Mouse (Mus musculus) limb, embryonic 12.5 days (tissue): ENCODE measurements around the gene Hcn2. TPM values are rescaled to one million over a fixed set of nuclear protein-coding genes. Genes with fewer than 3 reads are reported as not detected.
"Not testable (repeated sequence)": the region's sequence is repeated elsewhere in the genome, so short reads cannot be mapped to it uniquely, and the experiment has no call there.

Experiments used
- ATAC-seq: fragments of 200-750 bp; cut with Nextera tagmentation; 2 replicates; pipeline ENCODE4 v1.8.0; 2017; ENCODE audit warnings: low read depth, moderate TSS enrichment; ENCODE audit not compliant: insufficient number of reproducible peaks, insufficient read depth, low FRiP score, low TSS enrichment
- H3K27ac ChIP-seq: fragments of 300-500 bp; sonication (generic); 2 replicates; pipeline ENCODE4 v1.5.1; 2016; ENCODE audit warnings: mild to moderate bottlenecking, moderate library complexity
- H3K27me3 ChIP-seq: fragments of 300-500 bp; sonication (generic); 2 replicates; pipeline ENCODE4 v1.6.1; 2016; ENCODE audit warnings: mild to moderate bottlenecking, moderate library complexity
- H3K36me3 ChIP-seq: fragments of 300-500 bp; sonication (generic); 2 replicates; pipeline ENCODE4 v1.6.1; 2016; ENCODE audit warnings: mild to moderate bottlenecking, moderate library complexity
- H3K4me1 ChIP-seq: fragments of 300-500 bp; sonication (generic); replicated peaks from 2 replicates; pipeline ENCODE4 v1.6.1; 2016
- H3K4me2 ChIP-seq: fragments of 300-500 bp; sonication (generic); 2 replicates; pipeline ENCODE4 v1.6.1; 2016; ENCODE audit warnings: mild to moderate bottlenecking, moderate library complexity
- H3K4me3 ChIP-seq: fragments of 300-500 bp; sonication (generic); replicated peaks from 2 replicates; pipeline ENCODE4 v1.5.1; 2016; ENCODE audit warnings: mild to moderate bottlenecking
- H3K9ac ChIP-seq: fragments of 300-500 bp; sonication (generic); replicated peaks from 2 replicates; pipeline ENCODE4 v1.6.1; 2016; ENCODE audit warnings: mild to moderate bottlenecking, moderate library complexity
- H3K9me3 ChIP-seq: fragments of 300-500 bp; sonication (generic); 2 replicates; pipeline ENCODE4 v1.6.1; 2016; ENCODE audit warnings: mild to moderate bottlenecking, moderate library complexity
- WGBS: fragments of 180-500 bp; shearing (Covaris S2); methylation state at CpG from one replicate; pipeline ENCODE4 v1.1.7; 2016; 5-methylcytosine and 5-hydroxymethylcytosine counted together
- polyA plus RNA-seq: library from polyadenylated mRNA; unstranded; fragments of >200 nt; fragmentation: Nextera tagmentation; extraction: Ambion mirVana; gene quantifications from 2 replicates; pipeline ENCODE4 v1.2.1, GENCODE M21; 2016

Gene Hcn2
- polyA plus RNA-seq, 1 experiment from 2014 or later = 0.15 TPM

- Histone ChIP-seq H3K4me1 (peaks cover 38% of the 10 kb centered on the region), H3K36me3 (peaks cover 19% of the 10 kb centered on the region)
- H3K4me3 ChIP-seq, ATAC-seq, H3K4me2 ChIP-seq, H3K27me3 ChIP-seq, H3K27ac ChIP-seq, H3K9me3 ChIP-seq, H3K9ac ChIP-seq: not testable (repeated sequence)
- WGBS = 85% methylated on average over 4 of the region's 4 CpGs
Observed at GRCm38 (mm10) chr10:79702970-79703369, 13.5 kb upstream of the Hcn2 start.

GRCm38 (mm10) chr10:79703541-79703940 is 12.9 kb upstream of the Hcn2 start:
- H3K4me1 ChIP-seq = peaks cover 40% of the 10 kb centered on the region
- no peaks in the 10 kb centered on the region for H3K27me3 ChIP-seq
- H3K9ac ChIP-seq = no peak overlapping the region; the same call in 1 of the 2 replicates
- peak overlapping the region; percentile 98 for H3K4me2 ChIP-seq
- H3K4me3 ChIP-seq = peak overlapping the region; percentile 73
- 75% methylated on average over 10 of the region's 10 CpGs for WGBS
- peak overlapping the region; percentile 37; the same call in 1 of the 2 replicates for H3K27ac ChIP-seq
- ATAC-seq = no peak
- peaks cover 25% of the 10 kb centered on the region for H3K36me3 ChIP-seq
- H3K9me3 ChIP-seq = no peaks in the 10 kb centered on the region

- H3K27me3 ChIP-seq = no peaks in the 10 kb centered on the region
- under 1% methylated on average over 65 of the region's 65 CpGs for WGBS
- H3K36me3 ChIP-seq = peaks cover 32% of the 10 kb centered on the region
- peak within 1 kb of the TSS; percentile 83 for H3K9ac ChIP-seq
- no peaks in the 10 kb centered on the region for H3K9me3 ChIP-seq
- H3K4me3 ChIP-seq = peak within 1 kb of the TSS; percentile 73
- peak within 1 kb of the TSS; percentile 80 for H3K27ac ChIP-seq
- peak within 1 kb of the TSS; percentile 98 for H3K4me2 ChIP-seq
- peaks cover 40% of the 10 kb centered on the region for H3K4me1 ChIP-seq
- peak; percentile 94 for ATAC-seq
Observed at GRCm38 (mm10) chr10:79704065-79704969, 12.1 kb upstream of the Hcn2 start, which contains the start of gene Bsg. Bsg (plus strand) TSS chr10:79704491.

- Histone ChIP-seq H3K36me3 (peaks cover 39% of the 10 kb centered on the region), H3K27ac (no peak overlapping the region; the same call in 1 of the 2 replicates), H3K4me3 (peak overlapping the region; percentile 73), H3K9ac (peak overlapping the region; percentile 83), H3K4me1 (peaks cover 40% of the 10 kb centered on the region), H3K4me2 (peak overlapping the region; percentile 98), H3K9me3 (no peaks in the 10 kb centered on the region), H3K27me3 (no peaks in the 10 kb centered on the region)
- no peak for ATAC-seq
- WGBS = 4% methylated on average over 10 of the region's 10 CpGs
Observed at GRCm38 (mm10) chr10:79704970-79705360, 11.5 kb upstream of the Hcn2 start.

GRCm38 (mm10) chr10:79705951-79706350 is 10.5 kb upstream of the Hcn2 start:
- Histone ChIP-seq H3K4me2 (peak overlapping the region; percentile 98), H3K4me1 (peaks cover 35% of the 10 kb centered on the region), H3K9ac (peak overlapping the region; percentile 83), H3K27ac (no peak overlapping the region), H3K9me3 (no peaks in the 10 kb centered on the region), H3K4me3 (peak overlapping the region; percentile 73), H3K27me3 (no peaks in the 10 kb centered on the region), H3K36me3 (peaks cover 49% of the 10 kb centered on the region)
- WGBS = 96% methylated on average over 5 of the region's 5 CpGs
- ATAC-seq = no peak

- no peak overlapping the region for H3K27ac ChIP-seq
- H3K4me1 ChIP-seq = peaks cover 33% of the 10 kb centered on the region
- H3K36me3 ChIP-seq = peaks cover 55% of the 10 kb centered on the region
- no peak for ATAC-seq
- WGBS = 82% methylated on average over 5 of the region's 5 CpGs
- no peaks in the 10 kb centered on the region for H3K27me3 ChIP-seq
- peak overlapping the region; percentile 83 for H3K9ac ChIP-seq
- no peaks in the 10 kb centered on the region for H3K9me3 ChIP-seq
- H3K4me2 ChIP-seq = peak overlapping the region; percentile 98
- peak overlapping the region; percentile 73; the same call in 1 of the 2 replicates for H3K4me3 ChIP-seq
Observed at GRCm38 (mm10) chr10:79706406-79707094, 9.9 kb upstream of the Hcn2 start.

GRCm38 (mm10) chr10:79707162-79707561 is 9.3 kb upstream of the Hcn2 start:
- WGBS = 86% methylated on average over 1 of the region's 1 CpGs
- Histone ChIP-seq H3K27ac (no peak overlapping the region), H3K4me1 (peaks cover 33% of the 10 kb centered on the region), H3K36me3 (peaks cover 61% of the 10 kb centered on the region), H3K4me3 (no peak overlapping the region), H3K9me3 (no peaks in the 10 kb centered on the region), H3K27me3 (no peaks in the 10 kb centered on the region), H3K9ac (no peak overlapping the region), H3K4me2 (peak overlapping the region; percentile 98; the same call in 1 of the 2 replicates)
- no peak for ATAC-seq

- H3K27ac ChIP-seq = no peak overlapping the region
- ATAC-seq = no peak
- 0 out of 2 replicates have a peak, but pooled peaks cover 3% of the 10 kb centered on the region for H3K27me3 ChIP-seq
- no peak overlapping the region for H3K4me3 ChIP-seq
- peak overlapping the region; percentile 20 for H3K4me2 ChIP-seq
- H3K9ac ChIP-seq = no peak overlapping the region
- no peaks in the 10 kb centered on the region for H3K9me3 ChIP-seq
- WGBS = 70% methylated on average over 4 of the region's 4 CpGs
- H3K4me1 ChIP-seq = peaks cover 33% of the 10 kb centered on the region
- peaks cover 66% of the 10 kb centered on the region for H3K36me3 ChIP-seq
Observed at GRCm38 (mm10) chr10:79707759-79708158, 8.7 kb upstream of the Hcn2 start.

GRCm38 (mm10) chr10:79708668-79709067 is 7.8 kb upstream of the Hcn2 start:
- Histone ChIP-seq H3K27ac (no peak overlapping the region), H3K4me2 (no peak overlapping the region), H3K9me3 (no peaks in the 10 kb centered on the region), H3K27me3 (peaks cover 10% of the 10 kb centered on the region; the same call in 1 of the 2 replicates), H3K4me3 (no peak overlapping the region), H3K9ac (no peak overlapping the region), H3K4me1 (peaks cover 33% of the 10 kb centered on the region), H3K36me3 (peaks cover 66% of the 10 kb centered on the region)
- 91% methylated on average over 21 of the region's 21 CpGs for WGBS
- no peak for ATAC-seq

GRCm38 (mm10) chr10:79709307-79709706 is 7.1 kb upstream of the Hcn2 start:
- WGBS = 86% methylated on average over 7 of the region's 7 CpGs
- ATAC-seq = no peak
- no peaks in the 10 kb centered on the region for H3K9me3 ChIP-seq
- no peak overlapping the region for H3K4me3 ChIP-seq
- H3K9ac ChIP-seq = no peak overlapping the region
- H3K4me2 ChIP-seq = no peak overlapping the region
- H3K36me3 ChIP-seq = peaks cover 66% of the 10 kb centered on the region
- peaks cover 33% of the 10 kb centered on the region for H3K4me1 ChIP-seq
- peaks cover 16% of the 10 kb centered on the region for H3K27me3 ChIP-seq
- H3K27ac ChIP-seq = no peak overlapping the region

GRCm38 (mm10) chr10:79712029-79712428 is 4.4 kb upstream of the Hcn2 start:
- Histone ChIP-seq H3K4me3 (no peak overlapping the region), H3K27ac (no peak overlapping the region), H3K4me2 (no peak overlapping the region), H3K4me1 (peaks cover 20% of the 10 kb centered on the region), H3K9ac (no peak overlapping the region), H3K9me3 (no peaks in the 10 kb centered on the region), H3K27me3 (peaks cover 43% of the 10 kb centered on the region), H3K36me3 (peaks cover 56% of the 10 kb centered on the region)
- WGBS = 81% methylated on average over 1 of the region's 1 CpGs
- ATAC-seq = peak; percentile 27; the same call in 1 of the 2 replicates
